Mouse (Mus musculus) lung, postnatal 10 days (tissue): ENCODE data around the gene Stum.
A peak's percentile ranks its signal among the peaks of the same experiment; 100 is the strongest.

ENCODE experiments used
- DNase-seq: peaks from one replicate; pipeline ENCODE4 v3.0.0; 2021

Stum gene

DNA sequence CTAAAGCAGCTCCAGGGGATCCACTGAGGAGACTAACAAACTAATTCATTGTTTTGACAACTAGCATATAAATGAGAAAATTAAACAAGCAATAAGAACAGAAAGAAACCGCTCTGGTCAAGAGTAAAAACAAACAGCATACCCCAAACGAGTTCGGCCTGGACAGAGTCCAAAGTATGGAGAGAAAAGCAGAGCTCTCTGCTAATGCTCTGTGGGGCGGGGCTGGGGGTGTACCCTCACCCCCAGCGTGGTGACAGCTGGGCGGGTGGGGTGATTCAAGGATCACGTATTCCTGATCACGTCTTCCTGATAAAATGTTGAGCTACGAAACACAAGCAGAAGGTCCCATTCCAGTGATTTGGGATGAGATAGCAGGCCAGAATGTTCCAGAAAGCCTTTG is 9.5 kb upstream of the Stum start:
- DNase-seq: peak; percentile 55

GRCm38 (mm10) chr1:180485346-180485745 is 2.0 kb upstream of the Stum start:
- DNase-seq: no peak

GRCm38 (mm10) chr1:180482840-180483398 is 385 bp downstream of the Stum start:
- DNase-seq: no peak

DNA sequence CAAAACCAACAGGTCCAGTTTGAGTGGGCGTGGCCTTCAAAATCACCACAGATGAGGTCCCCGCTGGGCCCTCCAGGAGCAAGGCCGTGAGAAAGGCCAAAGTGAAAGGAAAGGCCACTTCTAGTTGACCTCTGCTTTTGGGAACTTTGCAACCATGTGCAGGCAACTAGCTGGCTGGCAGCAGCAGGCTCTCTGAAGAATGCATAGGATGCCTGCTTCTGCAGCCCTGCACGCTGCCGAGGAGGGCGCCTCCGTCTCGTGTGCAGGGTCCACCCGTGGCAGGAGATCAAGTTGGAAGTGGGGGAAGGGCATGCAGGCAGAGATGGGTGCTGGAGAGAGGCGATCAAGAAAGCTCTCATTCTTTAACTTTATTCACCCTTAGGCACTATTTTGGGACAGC is 1.3 kb downstream of the Stum start:
- DNase-seq: no peak

GRCm38 (mm10) chr1:180481331-180481730 is 2.0 kb downstream of the Stum start:
- DNase-seq: no peak

- no peak for DNase-seq
These were observed 3.0 kb downstream of the Stum start for GRCm38 (mm10) chr1:180480325-180480724.

GRCm38 (mm10) chr1:180473566-180473965 is 9.7 kb downstream of the Stum start:
- no peak for DNase-seq

DNA sequence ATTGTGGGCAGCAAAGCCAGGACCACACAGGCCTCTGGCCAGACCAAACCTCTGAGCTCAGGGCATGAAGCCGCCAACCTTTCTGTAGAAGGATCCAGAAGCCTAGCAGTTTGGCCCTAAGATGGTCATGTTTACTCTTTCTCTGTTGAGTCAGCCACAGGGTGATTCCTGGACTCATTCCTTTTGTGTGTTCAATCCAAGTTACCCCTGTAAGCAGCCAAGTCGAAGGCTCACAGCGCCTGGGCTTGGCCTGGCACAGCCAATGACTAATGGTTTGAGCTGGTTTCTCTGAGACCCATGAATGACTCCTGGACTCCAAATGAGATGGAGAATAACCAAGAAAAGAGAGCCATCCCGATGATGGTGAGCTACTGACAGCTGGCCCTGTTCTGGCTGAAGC is 15.3 kb downstream of the Stum start:
- DNase-seq: no peak

DNA sequence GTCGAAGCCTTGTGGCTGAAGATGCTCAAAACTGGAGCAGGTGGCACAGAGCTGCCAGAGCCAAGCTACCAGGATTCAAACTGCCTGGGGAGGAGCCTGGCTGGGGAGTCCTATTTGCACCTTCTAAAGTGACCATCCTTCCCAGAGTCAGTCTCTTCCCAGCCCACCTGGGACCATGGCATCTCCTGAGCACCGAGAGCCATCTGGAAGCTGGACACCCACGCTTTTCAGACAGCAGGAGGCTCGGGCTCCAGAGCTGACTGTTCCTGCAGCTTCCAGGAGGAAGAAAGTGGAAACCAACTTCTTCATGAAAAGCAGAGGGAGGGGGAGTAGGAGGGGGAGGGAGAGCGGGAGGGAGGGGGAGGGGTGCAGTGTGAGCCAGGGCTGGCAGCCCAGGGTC is 17.7 kb downstream of the Stum start:
- no peak for DNase-seq

DNA sequence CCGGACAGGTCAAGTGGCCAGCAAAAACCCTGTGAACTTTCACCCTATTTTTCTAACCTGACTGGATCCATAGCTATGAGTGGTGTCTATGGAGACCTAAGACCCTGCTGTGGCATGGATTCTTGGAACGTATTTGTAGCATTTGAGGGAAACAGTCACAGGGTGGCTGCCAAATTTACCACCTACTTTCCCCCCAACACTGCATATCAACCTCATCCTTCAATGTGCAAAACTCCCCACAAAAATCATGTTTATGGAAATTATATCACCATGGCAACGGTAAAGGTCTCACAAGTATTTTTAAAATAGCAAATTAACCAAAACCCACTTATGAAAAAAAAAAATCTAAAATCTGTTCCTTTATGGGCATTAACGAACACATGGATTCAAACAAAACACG is 18.9 kb downstream of the Stum start:
- no peak for DNase-seq

GRCm38 (mm10) chr1:180462983-180463475 is 20.3 kb downstream of the Stum start:
- DNase-seq: no peak

DNA sequence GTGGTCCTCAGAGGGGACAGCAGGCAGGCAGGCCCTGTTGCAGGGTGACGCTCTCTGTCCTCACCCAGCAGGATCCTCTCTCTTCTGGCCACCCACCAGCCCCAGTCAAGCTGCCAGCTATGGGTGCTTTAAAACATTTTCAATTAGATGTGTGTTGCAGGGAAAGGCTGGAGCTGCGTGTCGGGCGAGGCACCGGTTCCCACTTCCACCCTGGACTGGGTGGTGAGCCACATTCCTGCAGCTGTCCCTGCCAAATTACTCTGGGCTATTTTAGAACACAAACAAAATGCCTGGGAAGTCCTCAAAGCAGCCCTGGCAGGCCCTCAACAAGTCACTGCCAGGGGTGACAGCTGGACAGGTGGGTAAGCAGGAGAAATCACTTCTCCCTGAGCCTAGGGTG is 20.9 kb downstream of the Stum start:
- peak; percentile 29 for DNase-seq

DNA sequence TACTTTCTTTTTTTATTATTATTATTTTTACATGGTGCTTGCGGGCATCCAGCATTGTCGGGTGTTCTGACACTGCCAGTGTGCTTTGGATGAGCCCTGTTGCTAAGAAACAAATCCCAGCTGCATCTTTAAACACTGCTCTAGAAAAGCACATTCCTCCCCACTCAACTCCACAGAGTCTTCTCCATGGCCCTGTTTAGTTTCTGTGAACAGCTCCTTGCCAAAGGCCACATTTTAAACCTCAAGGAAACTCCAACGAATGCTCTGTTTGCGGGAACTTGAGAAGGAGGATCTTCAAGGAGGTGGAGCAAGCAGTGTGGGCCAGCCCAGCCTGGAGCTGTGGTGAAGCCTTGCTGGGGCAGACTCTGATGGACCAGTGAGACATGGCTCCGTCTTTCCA is 22.6 kb downstream of the Stum start:
- peak; percentile 58 for DNase-seq

DNA sequence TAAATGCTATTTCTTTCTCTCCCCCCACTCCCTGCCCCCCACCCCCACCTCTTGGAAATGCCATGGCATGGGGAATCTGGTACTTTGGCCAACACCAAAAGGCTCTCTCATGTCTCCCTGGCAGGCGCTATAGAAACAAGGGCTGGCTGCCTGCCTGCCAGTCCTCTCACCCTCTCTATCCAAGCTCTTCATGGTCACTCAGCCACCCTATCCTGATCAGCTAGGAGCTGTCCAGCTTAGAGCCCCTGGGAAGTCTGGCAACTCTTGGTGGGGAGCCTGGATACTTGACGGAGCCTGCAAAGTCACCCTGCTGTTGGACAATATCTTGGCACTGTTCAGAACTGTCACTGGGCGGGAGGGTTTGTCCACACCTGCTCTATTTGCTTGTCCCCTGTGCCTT is 24.6 kb downstream of the Stum start:
- peak; percentile 39 for DNase-seq

- peak; percentile 60 for DNase-seq
These were observed 25.0 kb downstream of the Stum start for GRCm38 (mm10) chr1:180458274-180458673.

DNA sequence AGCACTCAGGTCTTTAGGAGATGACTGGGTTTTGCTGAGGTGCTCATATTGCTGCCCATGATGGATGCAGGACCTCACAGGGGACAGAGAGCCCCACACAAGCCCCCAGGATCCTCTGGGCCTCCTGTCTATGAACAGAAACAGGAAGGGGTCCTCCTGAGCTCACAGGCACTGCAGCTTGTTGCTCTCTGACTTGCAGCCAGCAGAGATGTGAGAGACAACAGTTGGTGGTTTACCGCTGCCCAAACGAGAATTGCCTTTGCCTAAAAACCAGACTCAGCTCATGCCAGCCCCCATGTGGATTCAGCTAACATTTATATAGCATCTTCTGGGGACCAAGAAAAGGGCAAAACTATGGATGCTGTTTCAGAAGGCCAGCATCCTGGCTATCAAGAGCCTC is 33.7 kb downstream of the Stum start:
- DNase-seq: no peak

DNA sequence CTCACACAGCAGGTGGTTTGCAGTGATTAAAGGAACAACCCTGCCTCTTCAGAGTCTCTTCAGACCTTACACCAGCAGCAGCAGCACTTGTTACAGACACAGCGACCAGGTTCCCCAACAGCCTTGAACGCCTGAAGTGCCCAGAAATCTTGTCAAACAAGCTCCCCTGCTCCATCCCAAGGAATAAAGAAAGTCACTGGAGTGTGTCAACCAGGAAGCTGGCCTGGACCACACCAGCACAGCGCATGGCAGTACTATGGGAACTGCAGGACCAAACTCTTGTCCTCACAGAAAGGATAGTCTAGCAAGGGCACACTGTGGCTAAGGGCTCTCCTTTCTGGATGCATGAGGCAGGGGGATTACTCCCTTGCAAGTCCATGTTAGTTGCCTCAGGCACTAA is 38.9 kb downstream of the Stum start:
- DNase-seq: no peak

- DNase-seq: no peak
These were observed 43.8 kb downstream of the Stum start for GRCm38 (mm10) chr1:180439496-180439895.

DNA sequence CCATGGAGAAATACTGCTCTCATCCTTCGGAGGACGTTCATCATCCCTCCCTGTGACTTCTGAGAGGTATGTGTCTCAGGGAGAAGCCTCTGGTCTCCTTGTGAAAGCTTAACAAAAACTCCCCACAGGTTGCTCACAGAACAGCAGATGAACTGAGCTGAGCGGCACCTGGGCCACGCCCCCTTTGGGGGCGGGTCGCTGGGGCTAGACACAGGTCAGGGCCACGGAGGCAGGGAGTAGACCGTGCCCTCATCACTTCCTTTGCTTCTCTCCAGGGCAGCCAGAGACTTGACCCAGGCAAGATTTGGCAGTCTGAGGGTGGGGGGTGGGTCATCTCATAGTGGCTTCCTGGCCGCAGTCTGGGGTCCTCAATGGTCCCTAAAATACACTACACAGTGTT is 48.4 kb downstream of the Stum start:
- DNase-seq: no peak

DNA sequence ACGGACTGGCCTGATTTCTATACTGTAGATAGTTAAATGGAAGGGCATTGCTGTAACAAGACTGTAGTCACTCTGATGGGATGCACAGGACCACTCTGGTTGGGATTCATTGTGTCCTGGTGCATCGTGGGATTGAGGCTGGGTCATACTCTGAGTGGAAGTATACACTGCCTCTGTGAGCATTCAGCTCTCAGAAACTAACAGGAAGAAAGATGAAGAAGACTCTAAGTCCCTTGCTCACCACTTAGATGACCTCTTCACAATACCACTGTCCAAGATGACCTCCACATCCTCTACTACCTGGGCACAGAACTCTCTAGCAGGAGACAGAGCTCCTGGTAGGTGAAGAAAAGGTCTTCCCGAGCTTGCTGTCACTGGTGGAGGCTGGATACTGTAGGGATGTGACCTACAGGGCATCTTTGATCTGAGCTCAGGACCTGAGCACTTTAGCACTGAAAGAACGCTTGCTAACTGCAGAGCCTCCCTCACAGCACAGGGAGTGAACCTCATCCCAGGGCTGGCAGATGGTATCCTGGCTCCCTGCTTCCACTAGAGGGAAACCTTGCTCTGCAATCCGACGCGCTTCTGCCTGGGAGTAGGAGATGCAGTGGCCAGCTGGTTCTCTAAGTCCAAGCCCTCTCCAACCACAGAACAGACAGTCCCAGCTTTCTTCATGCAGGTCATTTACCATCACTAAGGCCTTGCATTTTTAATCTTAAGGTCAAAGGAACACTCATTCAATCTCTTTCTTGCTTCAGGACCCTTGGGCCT is 49.3 kb downstream of the Stum start:
- DNase-seq: peak; percentile 80

DNA sequence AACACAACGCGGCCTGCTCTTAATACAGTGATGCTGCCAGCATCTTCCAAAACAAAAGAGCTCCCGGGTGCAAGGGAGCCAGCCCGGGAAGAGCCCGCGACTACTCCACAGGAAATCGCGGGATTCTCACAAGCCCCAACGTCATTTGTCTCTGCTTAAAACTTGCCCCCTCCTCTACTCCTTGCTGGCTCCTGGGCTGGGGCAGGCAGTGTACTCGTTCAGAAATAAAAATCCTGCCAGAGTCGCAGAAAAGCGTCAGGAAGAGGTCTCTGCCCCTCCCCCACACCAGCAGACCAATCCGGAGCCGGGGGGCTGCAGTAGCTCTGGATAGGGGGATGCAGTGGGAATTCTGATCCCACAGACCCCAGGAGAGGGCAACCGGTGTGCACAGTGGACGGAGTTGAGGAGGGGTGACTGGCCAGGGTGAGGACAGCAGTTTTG is 50.2 kb downstream of the Stum start:
- peak; percentile 20 for DNase-seq

- peak; percentile 42 for DNase-seq
These were observed 51.5 kb downstream of the Stum start for GRCm38 (mm10) chr1:180431833-180432232.

DNA sequence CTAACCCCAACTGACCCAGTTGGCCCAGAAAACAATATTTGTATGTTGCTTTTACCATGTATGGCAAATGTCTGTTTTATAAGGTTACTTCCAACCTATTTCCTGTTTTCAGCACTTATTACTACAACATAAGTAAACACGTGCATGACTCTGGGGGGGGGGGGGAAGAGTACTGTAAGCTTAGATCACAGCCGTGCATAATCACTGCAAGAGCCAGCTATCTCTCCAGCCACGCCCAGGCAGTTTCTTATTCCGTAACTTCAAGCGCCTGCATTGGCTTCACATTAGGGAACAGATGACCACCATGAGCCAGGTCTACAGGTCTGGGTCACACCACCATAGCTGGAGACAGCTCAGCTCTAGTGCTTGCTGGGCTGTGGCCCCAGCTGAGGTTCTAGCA is 53.5 kb downstream of the Stum start:
- DNase-seq: no peak

DNA sequence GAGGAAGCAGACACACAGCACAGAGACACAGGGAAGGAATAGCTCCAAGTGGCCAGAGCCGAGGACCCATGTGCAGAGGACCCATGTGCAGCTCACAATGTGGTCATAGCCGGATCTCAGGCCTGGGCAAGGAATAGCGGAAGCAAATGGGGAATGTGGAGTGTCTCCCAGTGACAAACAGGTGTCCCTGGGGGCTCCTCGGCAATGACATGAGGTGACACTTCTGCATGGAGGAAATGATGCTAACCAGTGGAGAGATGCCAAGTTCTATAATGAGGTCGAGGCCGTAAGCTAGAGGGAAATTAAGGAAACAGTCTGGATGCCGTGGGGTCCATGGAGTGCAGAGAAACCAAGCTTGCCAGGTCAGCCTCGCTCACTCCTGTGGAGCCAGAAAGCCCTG is 54.4 kb downstream of the Stum start:
- no peak for DNase-seq
